Mouse (Mus musculus) cerebellum, adult 11-12 months (tissue): ENCODE results near the gene Taar8a.
"Not testable (repeated sequence)": the region's sequence is repeated elsewhere in the genome, so short reads cannot be mapped to it uniquely, and the experiment has no call there.

Experiments used
- DNase-seq: peaks from one replicate; pipeline ENCODE4 v3.0.0; 2022

Taar8a gene

GRCm38 (mm10) chr10:24076200-24076599 lies at the start of gene Taar8a:
TSS of gene Taar8a (plus strand) at chr10:24076500.
- DNase-seq = not testable (repeated sequence)

GRCm38 (mm10) chr10:24026922-24027321 lies 49.4 kb upstream of the Taar8a start, which contains the start of gene Taar7d:
TSS of gene Taar7d (plus strand) at chr10:24027222.
- DNase-seq = no peak

GRCm38 (mm10) chr10:24031347-24031746 lies 45.0 kb upstream of the Taar8a start:
- DNase-seq = no peak

DNA sequence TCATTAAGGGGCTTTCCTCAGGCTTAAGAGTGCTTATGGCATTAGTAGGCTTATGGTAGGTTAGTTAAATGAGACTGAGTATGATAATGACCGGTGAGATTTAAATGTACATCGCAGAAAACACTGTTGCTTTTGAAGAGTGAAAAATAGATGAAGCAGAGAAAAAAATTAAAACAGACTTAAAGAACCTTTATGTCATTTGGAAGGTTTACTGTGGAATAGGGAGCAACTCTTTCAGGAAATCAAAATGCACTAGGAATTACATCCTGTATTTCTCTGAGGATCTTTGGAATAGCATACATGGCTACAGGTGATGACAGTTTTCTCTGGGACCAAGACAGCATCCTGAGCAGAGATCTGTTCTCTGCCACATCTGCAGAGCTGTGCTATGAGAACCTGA lies 39.0 kb upstream of the Taar8a start, which contains the start of gene Taar7e:
Gene Taar7e, plus strand, starts transcription at position 301 of the 400 bp plus-strand sequence.
- no peak for DNase-seq

- no peak for DNase-seq
Measured at GRCm38 (mm10) chr10:24040120-24040869, 36.0 kb upstream of the Taar8a start.

- no peak for DNase-seq
Measured at GRCm38 (mm10) chr10:24049210-24049609, 27.1 kb upstream of the Taar8a start, which contains the start of gene Taar7f. TSS of gene Taar7f (plus strand) at chr10:24049510.

GRCm38 (mm10) chr10:24052039-24052438 lies 24.3 kb upstream of the Taar8a start:
- no peak for DNase-seq

DNA sequence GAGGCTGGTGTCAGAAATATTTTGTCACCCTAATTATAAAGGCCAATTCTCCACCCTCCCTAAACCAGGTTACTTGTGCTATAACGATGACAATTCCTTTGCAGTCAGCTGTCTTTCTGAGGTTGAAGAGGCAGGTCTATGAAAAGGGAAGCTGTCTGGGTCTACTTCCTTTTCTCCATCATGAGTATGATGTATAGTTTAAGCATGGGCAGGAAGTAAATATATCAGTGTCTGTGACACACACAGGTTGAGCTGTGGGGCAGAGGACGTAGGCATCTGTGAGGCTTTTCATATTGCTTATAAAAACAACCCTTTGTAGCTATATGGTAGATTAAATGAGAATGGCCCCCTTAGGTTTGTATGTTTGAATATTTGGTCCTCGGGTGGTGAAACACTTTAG lies 17.3 kb upstream of the Taar8a start:
- no peak for DNase-seq

GRCm38 (mm10) chr10:24074751-24075150 lies 1.5 kb upstream of the Taar8a start:
- not testable (repeated sequence) for DNase-seq

DNA sequence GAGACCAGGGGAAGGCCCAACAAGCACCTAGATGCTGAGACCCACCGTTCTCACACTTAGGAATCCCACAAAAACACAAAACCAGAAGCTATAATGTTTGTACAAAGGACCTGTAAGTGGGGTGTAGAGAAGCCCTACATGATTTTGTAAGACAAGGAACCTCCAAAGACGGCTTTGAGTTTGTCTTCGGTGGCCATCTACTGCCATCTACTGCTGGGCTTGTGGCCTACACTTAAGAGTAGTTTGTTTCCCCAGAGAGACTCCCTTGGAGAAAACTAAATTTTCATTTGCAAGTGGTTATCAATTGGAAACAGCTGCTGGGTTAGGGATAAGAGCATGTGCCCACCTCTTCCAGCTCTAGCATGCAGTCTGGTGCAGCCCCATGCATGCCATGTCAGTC lies 3.9 kb downstream of the Taar8a start:
- DNase-seq = no peak

DNA sequence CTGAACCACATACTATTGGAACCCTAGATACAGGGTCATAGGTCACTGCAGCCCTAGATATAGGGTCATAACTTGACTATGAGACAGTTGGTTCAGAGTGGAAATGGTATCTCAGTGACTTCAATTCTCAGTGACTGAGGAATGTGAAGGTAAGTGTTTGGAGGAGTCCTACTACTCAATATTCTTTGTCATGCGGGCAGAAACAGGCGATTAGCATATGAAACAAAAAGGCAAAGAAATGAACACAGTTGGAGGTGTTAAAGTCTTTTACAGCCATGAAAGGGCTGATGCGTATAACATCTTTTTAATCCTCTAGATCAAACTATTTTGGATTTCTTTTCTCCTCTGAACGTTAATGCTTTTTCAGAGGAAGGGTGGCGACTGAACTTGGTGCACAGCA lies 9.6 kb downstream of the Taar8a start:
- no peak for DNase-seq

DNA sequence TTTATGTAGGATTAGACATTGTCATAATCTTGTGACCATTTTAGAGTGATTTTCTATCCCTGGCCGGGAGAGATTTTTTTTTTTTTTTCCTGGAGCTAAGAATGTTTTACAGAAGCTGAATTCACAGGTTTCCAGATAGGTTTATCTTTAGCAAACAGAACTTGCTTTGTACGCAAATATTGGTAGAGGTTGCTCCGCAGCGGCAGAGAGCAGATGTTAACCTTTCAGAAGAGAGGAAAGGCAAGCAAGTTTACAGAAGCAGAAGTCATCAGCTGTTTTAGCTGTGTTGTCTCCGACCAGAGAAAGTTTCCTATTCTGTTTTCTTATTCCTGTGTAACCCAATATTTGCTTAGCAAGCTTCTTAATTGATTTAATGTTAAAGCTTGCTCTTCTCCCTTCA lies 10.3 kb downstream of the Taar8a start:
- DNase-seq = no peak

DNA sequence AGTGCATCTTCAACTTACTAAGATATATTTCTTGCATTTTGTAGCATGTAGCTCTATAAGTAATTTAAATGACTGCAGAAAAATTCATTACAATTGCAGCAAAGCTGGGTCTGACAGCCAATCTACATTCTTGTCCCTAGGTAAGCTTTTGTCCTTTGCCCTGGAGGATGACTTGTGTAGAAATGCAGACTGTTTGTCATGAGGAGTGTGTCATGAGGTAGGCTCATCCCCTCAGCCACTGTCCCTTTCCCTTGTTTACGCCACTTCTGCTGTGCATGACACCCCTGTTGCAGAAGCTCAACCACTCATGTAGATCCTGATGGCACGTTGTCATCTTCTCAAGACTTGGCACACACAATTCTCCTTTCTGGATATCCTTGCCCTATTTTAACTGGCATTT lies 10.9 kb downstream of the Taar8a start:
- DNase-seq = no peak

DNA sequence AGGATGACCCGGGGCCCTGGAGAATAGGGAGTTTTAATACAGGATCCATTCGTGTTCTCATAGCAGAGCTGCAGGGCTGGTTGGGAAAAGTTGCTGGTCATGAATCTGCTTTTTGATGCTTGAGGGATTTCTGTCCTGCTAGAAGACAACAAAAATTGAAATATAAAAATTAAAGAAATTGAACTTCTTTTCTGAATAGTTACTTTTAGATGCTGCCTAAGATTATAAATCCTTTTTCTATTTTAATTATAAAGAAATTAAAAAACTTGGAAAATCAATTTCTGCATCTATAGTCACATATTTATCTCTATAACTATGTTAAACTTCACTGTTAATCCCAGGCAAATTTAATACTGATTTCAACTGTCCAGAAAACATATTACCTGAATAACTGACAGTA lies 15.9 kb downstream of the Taar8a start, which contains the start of gene Taar8b:
Gene Taar8b, minus strand, starts transcription at position 101 of the 400 bp plus-strand sequence.
- no peak for DNase-seq

DNA sequence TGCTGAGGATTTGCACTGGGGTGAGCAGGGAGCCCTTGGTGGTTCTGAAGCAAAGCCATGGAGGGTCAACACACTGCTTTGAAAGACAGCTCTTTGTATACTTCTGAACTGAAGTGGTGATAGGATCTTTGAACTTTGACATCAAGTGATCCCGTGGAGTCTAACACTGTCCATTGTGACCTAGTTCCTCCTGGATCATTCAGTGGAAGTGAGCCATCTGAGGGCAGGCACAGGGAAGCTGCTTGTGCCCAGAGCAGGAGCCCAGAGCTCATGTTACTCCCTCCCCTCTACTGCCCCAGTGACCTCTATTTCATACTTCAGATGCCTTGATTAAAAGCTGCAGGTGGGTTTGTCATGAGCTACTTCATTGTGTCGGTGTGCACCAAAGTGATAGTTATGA lies 20.7 kb downstream of the Taar8a start:
- not testable (repeated sequence) for DNase-seq

DNA sequence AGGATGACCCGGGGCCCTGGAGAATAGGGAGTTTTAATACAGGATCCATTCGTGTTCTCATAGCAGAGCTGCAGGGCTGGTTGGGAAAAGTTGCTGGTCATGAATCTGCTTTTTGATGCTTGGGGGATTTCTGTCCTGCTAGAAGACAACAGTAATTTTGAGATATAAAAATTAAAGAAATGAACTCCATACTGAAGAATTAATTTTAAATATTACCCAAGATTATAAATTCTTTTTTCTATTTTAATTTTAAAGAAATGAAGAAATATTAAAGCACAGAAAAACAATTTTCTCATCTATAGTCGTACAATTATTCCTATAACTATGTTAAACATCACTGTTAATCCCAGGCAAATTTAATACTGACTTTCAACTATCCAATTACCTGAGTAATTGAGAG lies 25.5 kb downstream of the Taar8a start, which contains the start of gene Taar8c:
Gene Taar8c, minus strand, starts transcription at position 101 of the 400 bp plus-strand sequence.
- not testable (repeated sequence) for DNase-seq

GRCm38 (mm10) chr10:24103299-24103698 lies 27.0 kb downstream of the Taar8a start:
- DNase-seq = not testable (repeated sequence)

DNA sequence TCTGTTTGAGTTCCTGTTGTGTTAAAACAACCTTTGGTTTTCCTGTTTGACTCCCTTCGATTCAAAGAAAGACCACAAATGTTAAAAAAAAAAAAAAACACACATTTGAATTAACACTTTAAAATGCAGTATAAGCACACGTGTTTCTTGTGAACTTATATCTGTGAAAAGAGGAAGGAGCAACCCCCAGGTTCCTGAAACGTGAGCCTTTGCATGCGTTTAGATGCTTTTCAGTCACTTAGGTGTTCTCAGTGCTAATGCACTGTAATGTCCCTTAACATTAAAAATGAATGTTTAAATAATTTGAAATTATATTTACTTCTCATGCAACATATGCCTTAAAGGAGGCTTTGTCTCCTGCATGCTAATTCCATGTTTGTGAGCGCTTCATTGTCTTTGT lies 31.4 kb downstream of the Taar8a start:
- DNase-seq = no peak

DNA sequence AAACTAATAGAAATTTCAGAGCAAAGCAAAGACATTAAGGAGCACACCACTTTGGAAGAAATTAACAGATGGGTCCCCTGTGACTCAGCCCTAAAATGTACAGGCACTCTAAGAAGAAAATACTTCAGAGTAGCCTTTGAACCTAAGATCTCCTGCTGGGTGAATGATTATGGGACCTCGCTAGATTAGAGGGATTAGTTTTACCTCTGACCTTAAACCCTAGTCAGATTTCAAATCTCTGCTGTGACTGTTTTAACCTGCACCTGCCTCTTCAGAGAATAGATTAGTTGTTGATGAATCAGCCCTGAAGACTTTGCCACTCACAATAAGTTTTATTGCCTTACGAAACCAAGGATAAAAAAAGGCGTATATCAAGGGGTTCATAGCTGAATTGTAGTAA lies 31.9 kb downstream of the Taar8a start:
- DNase-seq = no peak

DNA sequence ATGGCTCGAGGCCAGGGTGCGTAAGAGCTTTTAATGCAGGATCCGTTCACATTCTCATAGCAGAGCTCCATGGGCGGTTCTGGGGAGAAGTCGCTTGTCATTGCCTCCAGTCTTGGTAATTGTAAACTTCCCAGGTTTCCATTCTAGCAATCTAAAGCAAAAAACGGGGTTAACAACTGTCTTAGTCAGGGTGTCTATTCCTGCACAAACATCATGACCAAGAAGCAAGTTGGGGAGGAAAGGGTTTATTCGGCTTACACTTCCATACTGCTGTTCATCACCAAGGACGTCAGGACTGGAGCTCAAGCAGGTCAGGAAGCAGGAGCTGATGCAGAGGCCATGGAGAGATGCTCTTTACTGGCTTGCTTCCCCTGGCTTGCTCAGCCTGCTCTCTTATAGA lies 33.1 kb downstream of the Taar8a start, which contains the start of gene Taar9:
Gene Taar9, minus strand, starts transcription at position 101 of the 400 bp plus-strand sequence.
- DNase-seq = not testable (repeated sequence)

- no peak for DNase-seq
Measured at GRCm38 (mm10) chr10:24111116-24111778, 34.9 kb downstream of the Taar8a start.
